Mouse (Mus musculus): ENCODE results near the gene Sh3pxd2a.
"Not testable (repeated sequence)": the region's sequence is repeated elsewhere in the genome, so short reads cannot be mapped to it uniquely, and the experiment has no call there.

Sh3pxd2a gene

GRCm38 (mm10) chr19:47405548-47405947 is 58.7 kb downstream of the Sh3pxd2a start:
- no peak for DNase-seq

- DNase-seq = no peak
Measured at GRCm38 (mm10) chr19:47403391-47404379, 60.5 kb downstream of the Sh3pxd2a start.

- DNase-seq = no peak
Measured at GRCm38 (mm10) chr19:47402976-47403375, 61.2 kb downstream of the Sh3pxd2a start.

- DNase-seq = no peak
Measured at GRCm38 (mm10) chr19:47402544-47402943, 61.7 kb downstream of the Sh3pxd2a start.

- DNase-seq = no peak
Measured at GRCm38 (mm10) chr19:47399709-47400108, 64.5 kb downstream of the Sh3pxd2a start.

GRCm38 (mm10) chr19:47399029-47399428 is 65.2 kb downstream of the Sh3pxd2a start:
- DNase-seq = no peak

- peak; percentile 32 to 33 for DNase-seq
Measured at GRCm38 (mm10) chr19:47397882-47398671, 66.1 kb downstream of the Sh3pxd2a start.

GRCm38 (mm10) chr19:47395338-47395737 is 68.9 kb downstream of the Sh3pxd2a start:
- DNase-seq = no peak

- DNase-seq = not testable (repeated sequence)
Measured at GRCm38 (mm10) chr19:47394781-47395180, 69.4 kb downstream of the Sh3pxd2a start.

- no peak for DNase-seq
Measured at GRCm38 (mm10) chr19:47390878-47391277, 73.3 kb downstream of the Sh3pxd2a start.

GRCm38 (mm10) chr19:47387887-47388286 is 76.3 kb downstream of the Sh3pxd2a start:
- no peak for DNase-seq

GRCm38 (mm10) chr19:47387395-47387794 is 76.8 kb downstream of the Sh3pxd2a start:
- DNase-seq = no peak

GRCm38 (mm10) chr19:47385971-47386370 is 78.2 kb downstream of the Sh3pxd2a start:
- DNase-seq = no peak

- no peak for DNase-seq
Measured at GRCm38 (mm10) chr19:47384639-47385038, 79.6 kb downstream of the Sh3pxd2a start.

GRCm38 (mm10) chr19:47384036-47384435 is 80.2 kb downstream of the Sh3pxd2a start:
- DNase-seq = no peak

- no peak for DNase-seq
Measured at GRCm38 (mm10) chr19:47382268-47382667, 81.9 kb downstream of the Sh3pxd2a start.

GRCm38 (mm10) chr19:47381011-47381410 is 83.2 kb downstream of the Sh3pxd2a start:
- no peak for DNase-seq

GRCm38 (mm10) chr19:47379141-47379540 is 85.1 kb downstream of the Sh3pxd2a start:
- DNase-seq = no peak

GRCm38 (mm10) chr19:47374916-47375573 is 89.2 kb downstream of the Sh3pxd2a start:
- no peak for DNase-seq

- peak; percentile 79 to 86 for DNase-seq
Measured at GRCm38 (mm10) chr19:47374440-47374839, 89.8 kb downstream of the Sh3pxd2a start.

GRCm38 (mm10) chr19:47372044-47372443 is 92.2 kb downstream of the Sh3pxd2a start:
- no peak for DNase-seq

GRCm38 (mm10) chr19:47371521-47371920 is 92.7 kb downstream of the Sh3pxd2a start:
- DNase-seq = peak; percentile 65 to 74

GRCm38 (mm10) chr19:47369008-47369407 is 95.2 kb downstream of the Sh3pxd2a start:
- DNase-seq = no peak

Data from cerebellum, postnatal 14 days (tissue).